Mouse (Mus musculus): ENCODE measurements at regions not wholly inside any gene's neighbourhood (a gene's known extent, or its start where the extent isn't known, plus 50 kb on each side); places are given as distances from the start of the nearest gene placed in this dataset.

- 82% methylated on average over 5 of the region's 5 CpGs for WGBS
- no peaks in the 10 kb centered on the region for H3K9me3 ChIP-seq
- ATAC-seq (ENCODE audit: low FRiP score, low read depth) = no peak
- H3K4me2 ChIP-seq (replicated peaks) = no peak overlapping the region
- H3K27ac ChIP-seq (replicated peaks) = no peak overlapping the region
- H3K9ac ChIP-seq (replicated peaks) = no peak overlapping the region
- H3K4me3 ChIP-seq = no peak overlapping the region
- H3K36me3 ChIP-seq = no peaks in the 10 kb centered on the region
- H3K27me3 ChIP-seq = no peaks in the 10 kb centered on the region
- no peaks in the 10 kb centered on the region for H3K4me1 ChIP-seq
Observed at GRCm38 (mm10) chr9:83202583-83202982, 56.1 kb upstream of the Hmgn3 start.

GRCm38 (mm10) chr9:83199771-83200170, 53.3 kb upstream of the Hmgn3 start:
- no peak overlapping the region for H3K4me2 ChIP-seq (replicated peaks)
- H3K9me3 ChIP-seq = no peaks in the 10 kb centered on the region
- H3K4me1 ChIP-seq = no peaks in the 10 kb centered on the region
- no peak overlapping the region for H3K27ac ChIP-seq (replicated peaks)
- H3K36me3 ChIP-seq = no peaks in the 10 kb centered on the region
- H3K4me3 ChIP-seq = no peak overlapping the region
- H3K27me3 ChIP-seq = no peaks in the 10 kb centered on the region
- no peak overlapping the region for H3K9ac ChIP-seq (replicated peaks)
- 87% methylated on average over 3 of the region's 3 CpGs for WGBS
- no peak for ATAC-seq (ENCODE audit: low FRiP score, low read depth)

DNA sequence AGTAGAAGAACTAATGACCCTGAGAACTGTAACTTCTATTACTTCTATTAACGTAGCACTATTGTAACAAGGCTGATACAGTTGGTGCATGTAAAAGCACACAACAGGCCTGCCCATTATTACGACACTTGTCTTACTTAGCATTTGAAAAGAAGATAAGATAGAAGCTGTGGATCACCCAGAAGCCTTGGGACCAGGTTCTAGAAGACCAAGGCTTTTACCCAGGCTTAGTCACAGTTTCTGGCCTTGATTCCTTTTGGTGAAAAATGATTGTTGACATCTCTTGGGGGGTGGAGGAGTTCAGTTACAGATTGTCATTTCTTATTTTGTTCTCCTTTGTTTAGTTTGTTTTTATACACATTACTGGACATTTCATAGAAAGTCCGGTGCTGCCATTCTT, 52.7 kb upstream of the Hmgn3 start:
- no peaks in the 10 kb centered on the region for H3K9me3 ChIP-seq
- ATAC-seq (ENCODE audit: low FRiP score, low read depth) = no peak
- H3K27ac ChIP-seq (replicated peaks) = no peak overlapping the region
- H3K4me2 ChIP-seq (replicated peaks) = no peak overlapping the region
- no peak overlapping the region for H3K4me3 ChIP-seq
- no peaks in the 10 kb centered on the region for H3K4me1 ChIP-seq
- H3K27me3 ChIP-seq = no peaks in the 10 kb centered on the region
- H3K9ac ChIP-seq (replicated peaks) = no peak overlapping the region
- 84% methylated on average over 3 of the region's 3 CpGs for WGBS
- no peaks in the 10 kb centered on the region for H3K36me3 ChIP-seq

DNA sequence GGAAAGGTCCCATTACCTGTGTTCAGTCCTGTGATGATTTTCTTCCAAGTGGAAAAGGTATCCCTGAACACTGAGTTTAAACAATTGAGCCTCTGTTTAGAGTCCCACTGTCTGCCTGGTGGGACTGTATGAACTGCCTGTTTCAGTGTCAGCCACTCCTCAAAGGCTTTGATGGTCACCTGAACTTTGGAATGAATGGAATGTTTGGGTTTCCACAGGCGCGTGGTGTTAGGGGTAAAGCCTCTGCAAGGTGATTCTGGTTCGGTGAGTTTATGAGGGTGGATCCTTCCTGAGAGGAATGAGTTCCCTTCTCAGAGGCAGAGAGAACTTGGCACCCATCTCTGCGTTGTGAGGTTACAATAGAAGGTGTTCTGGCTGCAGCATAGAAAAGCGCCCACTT, 50.5 kb upstream of the Hmgn3 start:
- Histone ChIP-seq H3K4me1 (no peaks in the 10 kb centered on the region), H3K36me3 (no peaks in the 10 kb centered on the region), H3K27me3 (no peaks in the 10 kb centered on the region), H3K4me2 (replicated peaks) (no peak overlapping the region), H3K9ac (replicated peaks) (no peak overlapping the region), H3K9me3 (no peaks in the 10 kb centered on the region), H3K4me3 (no peak overlapping the region), H3K27ac (replicated peaks) (no peak overlapping the region)
- 73% methylated on average over 5 of the region's 5 CpGs for WGBS
- ATAC-seq (ENCODE audit: low FRiP score, low read depth) = no peak

Measured in midbrain, embryonic 12.5 days (tissue).